Mouse (Mus musculus) heart, postnatal 0 days (tissue): ENCODE results near the gene Pld1.

ENCODE experiments used
- CTCF ChIP-seq: IDR thresholded peaks from 2 replicates; pipeline ENCODE4 v1.5.1; 2016; ENCODE audit warnings: antibody characterized with exemption, control low read depth, low read depth
- EP300 ChIP-seq: IDR thresholded peaks from 2 replicates; pipeline ENCODE4 v1.6.1; 2016; ENCODE audit warnings: antibody characterized with exemption, low read depth

GRCm38 (mm10) chr3:28142121-28142520 lies 203.6 kb downstream of the Pld1 start:
- TF ChIP-seq CTCF, result no peak
- no peak for TF ChIP-seq EP300
